Mouse (Mus musculus): ENCODE measurements around the gene Fam83d. TPM values are rescaled to one million over a fixed set of nuclear protein-coding genes. Genes with fewer than 3 reads are reported as not detected.
A peak's percentile ranks its signal among the peaks of the same experiment; 100 is the strongest.

Gene Fam83d
- total and polyA plus RNA-seq, 3 experiments = 12.2 to 19.8 (median 15.5) TPM

DNA sequence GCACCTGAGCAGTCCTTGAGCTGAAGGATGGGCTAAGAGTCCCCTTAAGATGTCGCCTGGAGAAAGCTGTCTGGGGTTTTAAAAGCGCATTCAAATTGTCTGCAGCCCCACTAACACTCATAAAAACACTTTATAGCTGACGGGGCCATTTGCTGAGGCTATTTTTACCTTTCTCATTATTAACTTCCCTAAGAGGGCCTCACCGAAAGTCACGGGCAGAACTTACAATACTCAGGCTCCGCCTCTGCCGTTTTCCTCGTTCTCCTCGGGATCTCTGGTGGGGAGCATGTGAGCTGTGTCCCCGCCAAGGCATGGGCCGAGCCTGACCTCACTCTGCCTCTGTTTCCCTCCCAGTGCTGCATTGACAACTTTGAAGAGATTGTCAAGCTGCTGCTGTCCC, 21.7 kb upstream of the Fam83d start:
- no peaks in the 10 kb centered on the region for H3K27me3 ChIP-seq (replicated peaks)
- no peak overlapping the region for H3K27ac ChIP-seq (ENCODE audit: insufficient read depth, low read depth)
- no peak overlapping the region for H3K4me3 ChIP-seq (replicated peaks in 1 of 3; ENCODE audit: low read depth in 2 of 3, low read length in 2 of 3, poor library complexity in 1 of 3)
- peaks cover 85 to 97% of the 10 kb centered on the region in 2 experiments for H3K36me3 ChIP-seq (replicated peaks in 1 of 2; ENCODE audit: control insufficient read depth in 1 of 2, insufficient read depth in 1 of 2, low read length in 1 of 2)
- H3K4me2 ChIP-seq (ENCODE audit: insufficient read depth, low read depth, poor library complexity, severe bottlenecking) = no peak overlapping the region
- no peak overlapping the region for H3K9ac ChIP-seq (ENCODE audit: insufficient read depth, low read depth)
- in situ Hi-C loops (cut with MboI; ENCODE audit: low pct_ligation_motif_present, low pct_unique_long_range_greater_than_20kb, low sequenced_read_pairs) = loop anchor here (5.0 kb wide), 1 partner anchor 199 kb away; no protein-coding TSS in a partner anchor
- dilution Hi-C loops (cut with MboI; ENCODE audit: extremely low pct_ligation_motif_present, extremely low pct_unique_long_range_greater_than_20kb, low sequenced_read_pairs) = no loop called here
- TF ChIP-seq UBTF (IDR thresholded peaks at IDR 0.05; ENCODE audit: low read depth, low read length) = no peak
- peak; percentile 45 for TF ChIP-seq BHLHE40 (IDR thresholded peaks at IDR 0.05; ENCODE audit: low read depth, low read length)
- H3K4me1 ChIP-seq (ENCODE audit: control insufficient read depth in 1 of 2, insufficient read depth in 2 of 2) = peaks cover 20 to 88% of the 10 kb centered on the region in 2 experiments
- H3K79me2 ChIP-seq (replicated peaks; ENCODE audit: control insufficient read depth, extremely low read depth, insufficient read depth, poor library complexity, severe bottlenecking) = peaks cover 26% of the 10 kb centered on the region
- peaks cover 13% of the 10 kb centered on the region for H3K9me3 ChIP-seq (replicated peaks; ENCODE audit: low read length)
- no peak for DNase-seq (ENCODE audit: extremely low read depth)

DNA sequence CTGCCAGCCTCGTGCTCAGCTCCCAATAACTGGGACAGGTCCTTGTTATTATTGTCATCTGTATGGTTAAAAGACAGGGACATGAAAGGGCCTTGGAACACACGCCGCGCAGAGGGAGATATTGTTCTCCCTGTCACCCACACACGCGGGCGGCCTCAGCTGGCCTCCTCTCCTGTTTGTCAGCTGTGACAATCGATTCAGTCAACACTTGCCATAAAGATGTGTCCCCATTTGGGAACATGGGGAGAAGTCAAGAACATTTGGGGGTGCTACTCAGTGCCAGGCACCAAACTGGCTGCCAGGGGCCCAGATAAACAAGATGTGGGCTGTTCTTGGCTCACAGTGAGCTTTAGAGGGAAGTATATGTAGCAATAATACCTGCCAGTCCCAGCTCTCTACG, 18.5 kb upstream of the Fam83d start:
- dilution Hi-C loops (cut with MboI; ENCODE audit: extremely low pct_ligation_motif_present, extremely low pct_unique_long_range_greater_than_20kb, low sequenced_read_pairs) = no loop called here
- H3K27me3 ChIP-seq (replicated peaks) = no peaks in the 10 kb centered on the region

DNA sequence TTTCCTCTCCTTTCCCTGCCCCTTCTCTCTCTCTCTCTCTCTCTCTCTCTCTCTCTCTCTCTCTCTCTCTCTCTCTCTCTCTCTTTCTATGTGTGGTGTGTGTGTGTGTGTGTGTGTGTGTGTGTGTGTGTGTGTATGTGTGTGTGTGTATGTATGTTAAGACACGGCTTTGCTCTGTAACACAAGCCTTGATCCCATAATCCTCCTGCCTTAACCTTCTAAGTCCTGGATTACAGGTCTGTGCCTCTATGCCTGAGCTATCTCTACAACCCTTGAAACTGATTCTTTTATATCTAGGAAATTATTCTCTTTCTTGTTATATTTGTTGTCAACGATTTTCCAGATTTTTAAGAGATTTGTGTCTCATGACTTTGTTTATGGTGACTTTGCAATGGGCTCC, 7.7 kb upstream of the Fam83d start:
- TF ChIP-seq MAZ (IDR thresholded peaks at IDR 0.05; ENCODE audit: low read depth, low read length) = no peak
- TF ChIP-seq PAX5 (IDR thresholded peaks at IDR 0.05; ENCODE audit: low read length) = no peak
- TF ChIP-seq ETS1 (conservative IDR thresholded peaks at IDR 0.05; ENCODE audit: low read depth, low read length) = no peak
- TF ChIP-seq SMC3 (IDR thresholded peaks at IDR 0.05; ENCODE audit: low read depth, low read length) = no peak
- TF ChIP-seq CHD1 (IDR thresholded peaks at IDR 0.05; ENCODE audit: low read depth, low read length) = no peak
- no peak for TF ChIP-seq CHD2 (IDR thresholded peaks at IDR 0.05; ENCODE audit: low read length)
- no peak for TF ChIP-seq MAX (IDR thresholded peaks at IDR 0.05; ENCODE audit: low read length)
- TF ChIP-seq ZKSCAN1 (IDR thresholded peaks at IDR 0.05; ENCODE audit: borderline replicate concordance, low read depth, low read length) = no peak
- no peak for TF ChIP-seq ELF1 (IDR thresholded peaks at IDR 0.05; ENCODE audit: low read depth, low read length)
- no peak for TF ChIP-seq NRF1 (IDR thresholded peaks at IDR 0.05; ENCODE audit: low read depth, low read length)
- TF ChIP-seq UBTF (IDR thresholded peaks at IDR 0.05; ENCODE audit: low read depth, low read length) = no peak
- H3K4me1 ChIP-seq (ENCODE audit: control insufficient read depth in 1 of 2, insufficient read depth in 2 of 2) = peaks cover 0 to 20% of the 10 kb centered on the region in 2 experiments; a peak in 2 of 4 replicates
- H3K4me2 ChIP-seq (ENCODE audit: insufficient read depth, low read depth, poor library complexity, severe bottlenecking) = no peak overlapping the region
- DNase-seq (ENCODE audit: extremely low read depth) = no peak
- in situ Hi-C loops (cut with MboI; ENCODE audit: low pct_ligation_motif_present, low pct_unique_long_range_greater_than_20kb, low sequenced_read_pairs) (no loop called here), dilution Hi-C loops (cut with MboI; ENCODE audit: extremely low pct_ligation_motif_present, extremely low pct_unique_long_range_greater_than_20kb, low sequenced_read_pairs) (no loop called here)
- no peaks in the 10 kb centered on the region for H3K27me3 ChIP-seq (replicated peaks)
- H3K9ac ChIP-seq (ENCODE audit: insufficient read depth, low read depth) = no peak overlapping the region
- H3K4me3 ChIP-seq (replicated peaks in 1 of 3; ENCODE audit: low read depth in 2 of 3, low read length in 2 of 3, poor library complexity in 1 of 3) = no peak overlapping the region
- H3K79me2 ChIP-seq (replicated peaks; ENCODE audit: control insufficient read depth, extremely low read depth, insufficient read depth, poor library complexity, severe bottlenecking) = no peaks in the 10 kb centered on the region
- H3K36me3 ChIP-seq (replicated peaks in 1 of 2; ENCODE audit: control insufficient read depth in 1 of 2, insufficient read depth in 1 of 2, low read length in 1 of 2) = peaks cover 80 to 91% of the 10 kb centered on the region in 2 experiments
- H3K9me3 ChIP-seq (replicated peaks; ENCODE audit: low read length) = no peaks in the 10 kb centered on the region
- H3K27ac ChIP-seq (ENCODE audit: insufficient read depth, low read depth) = no peak overlapping the region

More for the DNA sequence above, 18.5 kb upstream of the Fam83d start:
- TF ChIP-seq SIN3A (IDR thresholded peaks at IDR 0.05; ENCODE audit: low read length) = no peak
- TF ChIP-seq POLR2AphosphoS2 (IDR thresholded peaks at IDR 0.05; ENCODE audit: low read depth, low read length) = no peak
- no peak for TF ChIP-seq JUND (conservative IDR thresholded peaks at IDR 0.05; ENCODE audit: low read depth, low read length)
- TF ChIP-seq MYC (IDR thresholded peaks at IDR 0.05; ENCODE audit: low read depth, low read length) = no peak
- no peak for TF ChIP-seq TCF12 (IDR thresholded peaks at IDR 0.05; ENCODE audit: low read depth, low read length)
- TF ChIP-seq MAFK (IDR thresholded peaks at IDR 0.05; ENCODE audit: insufficient replicate concordance, low read length) = no peak
- no peak for TF ChIP-seq USF2 (conservative IDR thresholded peaks at IDR 0.05; ENCODE audit: low read depth, low read length)
- TF ChIP-seq ELF1 (IDR thresholded peaks at IDR 0.05; ENCODE audit: low read depth, low read length) = no peak
- TF ChIP-seq IRF4 (IDR thresholded peaks at IDR 0.05; ENCODE audit: low read depth, low read length) = no peak
- no peak for TF ChIP-seq CHD1 (IDR thresholded peaks at IDR 0.05; ENCODE audit: low read depth, low read length)
- no peak for TF ChIP-seq EP300 (IDR thresholded peaks at IDR 0.05; ENCODE audit: low read length)
- no peak for TF ChIP-seq POLR2A (IDR thresholded peaks at IDR 0.05; ENCODE audit: low read depth, low read length)
- TF ChIP-seq E2F4 (IDR thresholded peaks at IDR 0.05; ENCODE audit: insufficient replicate concordance, low read depth, low read length) = no peak
- Histone ChIP-seq H3K4me2 (ENCODE audit: insufficient read depth, low read depth, poor library complexity, severe bottlenecking) (no peak overlapping the region), H3K27ac (ENCODE audit: insufficient read depth, low read depth) (no peak overlapping the region), H3K36me3 (replicated peaks in 1 of 2; ENCODE audit: control insufficient read depth in 1 of 2, insufficient read depth in 1 of 2, low read length in 1 of 2) (peaks cover 92 to 100% of the 10 kb centered on the region in 2 experiments), H3K4me1 (ENCODE audit: control insufficient read depth in 1 of 2, insufficient read depth in 2 of 2) (peaks cover 22 to 84% of the 10 kb centered on the region in 2 experiments), H3K4me3 (replicated peaks in 1 of 3; ENCODE audit: low read depth in 2 of 3, low read length in 2 of 3, poor library complexity in 1 of 3) (no peak overlapping the region), H3K9ac (ENCODE audit: insufficient read depth, low read depth) (no peak overlapping the region), H3K79me2 (replicated peaks; ENCODE audit: control insufficient read depth, extremely low read depth, insufficient read depth, poor library complexity, severe bottlenecking) (peaks cover 22% of the 10 kb centered on the region), H3K9me3 (replicated peaks; ENCODE audit: low read length) (no peaks in the 10 kb centered on the region)
- no peak for DNase-seq (ENCODE audit: extremely low read depth)
- in situ Hi-C loops (cut with MboI; ENCODE audit: low pct_ligation_motif_present, low pct_unique_long_range_greater_than_20kb, low sequenced_read_pairs) = loop anchor here (5.0 kb wide), 1 partner anchor 202 kb away; no protein-coding TSS in a partner anchor

Measured in CH12.LX (cell line).